Mouse (Mus musculus) MEL (cell line): ENCODE results near the gene Fam167b. TPM values are rescaled to one million over a fixed set of nuclear protein-coding genes. Genes with fewer than 3 reads are reported as not detected.
A peak's percentile ranks its signal among the peaks of the same experiment; 100 is the strongest.

Experiments used
- DNase-seq: peaks from one replicate; pipeline ENCODE4 v3.0.0; 2011; ENCODE audit warnings: low read depth, low spot score
- H3K27ac ChIP-seq: 2 replicates; pipeline ENCODE4 v1.5.1; 2012; ENCODE audit warnings: low read depth, mild to moderate bottlenecking, control low read depth, low read length, moderate library complexity; ENCODE audit not compliant: control insufficient read depth
- H3K27me3 ChIP-seq, 2 experiments: fragments of 150-350 bp in 1 of 2; sonication (generic) in 1 of 2; 2 replicates each; pipeline ENCODE4 v1.6.1; 2012; ENCODE audit warnings: low read length in 2 of 2, mild to moderate bottlenecking in 2 of 2, improper control_type of control experiment in 1 of 2, moderate library complexity in 1 of 2; ENCODE audit not compliant: insufficient read depth in 2 of 2, control insufficient read depth in 1 of 2
- H3K36me3 ChIP-seq, 2 experiments: 2 replicates each; pipeline ENCODE4 v1.6.1; 2012 to 2014; ENCODE audit warnings: low read length in 2 of 2, improper control_type of control experiment in 1 of 2, inconsistent platforms in 1 of 2, mild to moderate bottlenecking in 1 of 2; ENCODE audit not compliant: insufficient read depth in 2 of 2, control insufficient read depth in 1 of 2
- H3K4me1 ChIP-seq, 2 experiments: fragments of 150-350 bp in 1 of 2; sonication (generic) in 1 of 2; 2 replicates each; pipeline ENCODE4 v1.6.1; 2012; ENCODE audit warnings: low read length in 2 of 2, improper control_type of control experiment in 1 of 2, mild to moderate bottlenecking in 1 of 2; ENCODE audit not compliant: insufficient read depth in 2 of 2, control insufficient read depth in 1 of 2
- H3K4me3 ChIP-seq, 2 experiments: fragments of 150-350 bp in 1 of 2; sonication (generic) in 1 of 2; 2 replicates each; pipeline ENCODE4 v1.5.1; 2012; ENCODE audit warnings: low read depth in 2 of 2, low read length in 2 of 2, mild to moderate bottlenecking in 2 of 2, moderate library complexity in 2 of 2, control low read depth in 1 of 2, improper control_type of control experiment in 1 of 2; ENCODE audit not compliant: control insufficient read depth in 1 of 2, insufficient read depth in 1 of 2
- H3K79me2 ChIP-seq: 2 replicates; pipeline ENCODE4 v1.6.1; 2012; ENCODE audit warnings: mild to moderate bottlenecking, low read length, moderate library complexity; ENCODE audit not compliant: control insufficient read depth, poor library complexity, insufficient read depth
- H3K9ac ChIP-seq: 2 replicates; pipeline ENCODE4 v1.6.1; 2012; ENCODE audit warnings: low read depth, mild to moderate bottlenecking, control low read depth, low read length, moderate library complexity; ENCODE audit not compliant: control insufficient read depth, poor library complexity, severe bottlenecking
- H3K9me3 ChIP-seq: fragments of 150-350 bp; sonication (generic); replicated peaks from 2 replicates; pipeline ENCODE4 v1.6.1; 2012; ENCODE audit warnings: mild to moderate bottlenecking, low read length, improper control_type of control experiment, moderate library complexity; ENCODE audit not compliant: insufficient read depth
- BHLHE40 ChIP-seq: IDR thresholded peaks from 2 replicates; pipeline ENCODE4 v1.6.1; 2012; ENCODE audit warnings: low read depth, mild to moderate bottlenecking, inconsistent platforms, low read length, improper control_type of control experiment, borderline replicate concordance
- CHD2 ChIP-seq: IDR thresholded peaks from 2 replicates; pipeline ENCODE4 v1.6.1; 2011; ENCODE audit warnings: low read length, improper control_type of control experiment
- CTCF ChIP-seq, 3 experiments: IDR thresholded peaks in 2 of 3; conservative IDR thresholded peaks in 1 of 3; 2 replicates each; pipeline ENCODE4 v1.5.1; 2011 to 2012; ENCODE audit warnings: low read length in 3 of 3, low read depth in 2 of 3, mild to moderate bottlenecking in 2 of 3, improper control_type of control experiment in 1 of 3, inconsistent platforms in 1 of 3, mixed read lengths in 1 of 3, moderate library complexity in 1 of 3; ENCODE audit not compliant: control insufficient read depth in 1 of 3, insufficient read depth in 1 of 3, poor library complexity in 1 of 3, severe bottlenecking in 1 of 3
- E2F4 ChIP-seq: IDR thresholded peaks from 2 replicates; pipeline ENCODE4 v1.6.1; 2011; ENCODE audit warnings: low read depth, low read length, improper control_type of control experiment, borderline replicate concordance
- EP300 ChIP-seq, 2 experiments: IDR thresholded peaks; 2 replicates each; pipeline ENCODE4 v1.6.1; 2011; ENCODE audit warnings: improper control_type of control experiment in 2 of 2, low read length in 2 of 2, low read depth in 1 of 2, mild to moderate bottlenecking in 1 of 2
- ETS1 ChIP-seq: IDR thresholded peaks from 2 replicates; pipeline ENCODE4 v1.6.1; 2012; ENCODE audit warnings: low read depth, mild to moderate bottlenecking, inconsistent platforms, low read length, improper control_type of control experiment, moderate library complexity
- GABPA ChIP-seq: IDR thresholded peaks from 2 replicates; pipeline ENCODE4 v1.6.1; 2012; ENCODE audit warnings: low read depth, mild to moderate bottlenecking, inconsistent platforms, low read length, improper control_type of control experiment, moderate library complexity
- GATA1 ChIP-seq: IDR thresholded peaks from 2 replicates; pipeline ENCODE4 v1.6.1; 2011; ENCODE audit warnings: low read depth, low read length, improper control_type of control experiment
- HCFC1 ChIP-seq: IDR thresholded peaks from 2 replicates; pipeline ENCODE4 v1.6.1; 2012; ENCODE audit warnings: low read depth, mild to moderate bottlenecking, inconsistent platforms, low read length, improper control_type of control experiment, moderate library complexity
- JUND ChIP-seq: IDR thresholded peaks from 2 replicates; pipeline ENCODE4 v1.6.1; 2011; ENCODE audit warnings: low read depth, mild to moderate bottlenecking, improper control_type of control experiment, low read length
- KAT2A ChIP-seq: conservative IDR thresholded peaks from 2 replicates; pipeline ENCODE4 v1.6.1; 2012; ENCODE audit warnings: low read depth, low read length, improper control_type of control experiment, inconsistent platforms
- MAFK ChIP-seq: IDR thresholded peaks from 2 replicates; pipeline ENCODE4 v1.6.1; 2011; ENCODE audit warnings: low read depth, mild to moderate bottlenecking, low read length, improper control_type of control experiment, borderline replicate concordance
- MAX ChIP-seq: IDR thresholded peaks from 2 replicates; pipeline ENCODE4 v1.6.1; 2011; ENCODE audit warnings: low read length, improper control_type of control experiment
- MAZ ChIP-seq: IDR thresholded peaks from 2 replicates; pipeline ENCODE4 v1.6.1; 2012; ENCODE audit warnings: low read depth, mild to moderate bottlenecking, inconsistent platforms, low read length, improper control_type of control experiment
- MEF2A ChIP-seq: IDR thresholded peaks from 2 replicates; pipeline ENCODE4 v1.6.1; 2014; ENCODE audit warnings: low read depth, mild to moderate bottlenecking, inconsistent platforms, low read length, improper control_type of control experiment; ENCODE audit not compliant: poor library complexity, insufficient replicate concordance, severe bottlenecking; ENCODE audit errors: extremely low read depth
- MXI1 ChIP-seq: IDR thresholded peaks from 2 replicates; pipeline ENCODE4 v1.6.1; 2011; ENCODE audit warnings: mild to moderate bottlenecking, low read depth, low read length, improper control_type of control experiment
- MYB ChIP-seq: IDR thresholded peaks from 2 replicates; pipeline ENCODE4 v1.6.1; 2011; ENCODE audit warnings: mild to moderate bottlenecking, low read depth, low read length, improper control_type of control experiment
- MYC ChIP-seq: IDR thresholded peaks from 2 replicates; pipeline ENCODE4 v1.6.1; 2011; ENCODE audit warnings: low read depth, mild to moderate bottlenecking, low read length, improper control_type of control experiment, moderate library complexity
- NELFE ChIP-seq: IDR thresholded peaks from 2 replicates; pipeline ENCODE4 v1.6.1; 2011; ENCODE audit warnings: low read depth, low read length, improper control_type of control experiment
- NRF1 ChIP-seq: IDR thresholded peaks from 2 replicates; pipeline ENCODE4 v1.6.1; 2014; ENCODE audit warnings: low read depth, mild to moderate bottlenecking, inconsistent platforms, low read length, improper control_type of control experiment, moderate library complexity; ENCODE audit not compliant: poor library complexity, insufficient read depth, severe bottlenecking
- POLR2A ChIP-seq, 2 experiments: IDR thresholded peaks; 2 replicates each; pipeline ENCODE4 v1.6.1; 2011 to 2012; ENCODE audit warnings: low read length in 2 of 2, mild to moderate bottlenecking in 2 of 2, control low read depth in 1 of 2, improper control_type of control experiment in 1 of 2, low read depth in 1 of 2, moderate library complexity in 1 of 2; ENCODE audit not compliant: control insufficient read depth in 1 of 2, insufficient read depth in 1 of 2, poor library complexity in 1 of 2
- POLR2AphosphoS2 ChIP-seq: IDR thresholded peaks from 2 replicates; pipeline ENCODE4 v1.6.1; 2011; ENCODE audit warnings: low read length, improper control_type of control experiment
- RAD21 ChIP-seq: IDR thresholded peaks from 2 replicates; pipeline ENCODE4 v1.6.1; 2011; ENCODE audit warnings: mild to moderate bottlenecking, low read depth, low read length, improper control_type of control experiment
- RCOR1 ChIP-seq: IDR thresholded peaks from 2 replicates; pipeline ENCODE4 v1.6.1; 2012; ENCODE audit warnings: low read depth, mild to moderate bottlenecking, inconsistent platforms, low read length, improper control_type of control experiment
- SIN3A ChIP-seq: IDR thresholded peaks from 2 replicates; pipeline ENCODE4 v1.6.1; 2012; ENCODE audit warnings: low read length, improper control_type of control experiment, inconsistent platforms
- SMC3 ChIP-seq: IDR thresholded peaks from 2 replicates; pipeline ENCODE4 v1.6.1; 2011; ENCODE audit warnings: low read depth, low read length, improper control_type of control experiment
- TAL1 ChIP-seq: IDR thresholded peaks from 2 replicates; pipeline ENCODE4 v1.6.1; 2012; ENCODE audit warnings: mild to moderate bottlenecking, inconsistent platforms, low read length, moderate library complexity, mixed read lengths
- TBP ChIP-seq: IDR thresholded peaks from 2 replicates; pipeline ENCODE4 v1.8.0; 2011; ENCODE audit warnings: low read depth, low read length, improper control_type of control experiment
- UBTF ChIP-seq: IDR thresholded peaks from 2 replicates; pipeline ENCODE4 v1.6.1; 2012; ENCODE audit warnings: low read depth, mild to moderate bottlenecking, inconsistent platforms, low read length, improper control_type of control experiment, moderate library complexity, borderline replicate concordance; ENCODE audit not compliant: insufficient read depth
- USF1 ChIP-seq: IDR thresholded peaks from 2 replicates; pipeline ENCODE4 v1.6.1; 2014; ENCODE audit warnings: low read depth, mild to moderate bottlenecking, inconsistent platforms, low read length, improper control_type of control experiment, moderate library complexity
- USF2 ChIP-seq, 2 experiments: IDR thresholded peaks; 2 replicates each; pipeline ENCODE4 v1.6.1; 2011 to 2012; ENCODE audit warnings: improper control_type of control experiment in 2 of 2, low read length in 2 of 2, borderline replicate concordance in 1 of 2, inconsistent platforms in 1 of 2, low read depth in 1 of 2, mild to moderate bottlenecking in 1 of 2; ENCODE audit not compliant: insufficient read depth in 1 of 2
- ZC3H11A ChIP-seq: IDR thresholded peaks from 2 replicates; pipeline ENCODE4 v1.6.1; 2012; ENCODE audit warnings: low read depth, mild to moderate bottlenecking, inconsistent platforms, low read length, improper control_type of control experiment
- ZKSCAN1 ChIP-seq: IDR thresholded peaks from 2 replicates; pipeline ENCODE4 v1.6.1; 2012; ENCODE audit warnings: low read depth, mild to moderate bottlenecking, inconsistent platforms, low read length, improper control_type of control experiment, moderate library complexity
- ZMIZ1 ChIP-seq: IDR thresholded peaks from 2 replicates; pipeline ENCODE4 v1.6.1; 2012; ENCODE audit warnings: low read depth, mild to moderate bottlenecking, inconsistent platforms, low read length, improper control_type of control experiment, moderate library complexity
- ZNF384 ChIP-seq: IDR thresholded peaks from 2 replicates; pipeline ENCODE4 v1.6.1; 2012; ENCODE audit warnings: low read depth, mild to moderate bottlenecking, inconsistent platforms, low read length, improper control_type of control experiment
- polyA plus RNA-seq, 2 experiments: library from polyadenylated mRNA; stranded (reverse) in 1 of 2; unstranded in 1 of 2; fragments of >175 nt in 1 of 2; fragments of >200 nt in 1 of 2; gene quantifications; 2 replicates each; pipeline versions ENCODE4 v1.2.1 to v1.2.4; 2012; ENCODE audit warnings: low replicate concordance in 2 of 2, low read depth in 1 of 2; ENCODE audit not compliant: insufficient read length in 2 of 2, insufficient read depth in 1 of 2, missing spikeins in 1 of 2
- total RNA-seq: library from RNA; depleted of rRNA; stranded (reverse); fragments of 300-350 nt; gene quantifications from 2 replicates; pipeline ENCODE4 v1.2.3, GENCODE M21; 2012

The Fam167b gene
- total and polyA plus RNA-seq, 3 experiments, result not detected

GRCm38 (mm10) chr4:129544106-129544505, 34.2 kb downstream of the Fam167b start (continued):
- TF ChIP-seq POLR2A (IDR thresholded peaks at IDR 0.05; ENCODE audit: control insufficient read depth in 1 of 2, insufficient read depth in 1 of 2, low read depth in 1 of 2, low read length in 2 of 2, poor library complexity in 1 of 2), result no peak
- no peak for TF ChIP-seq JUND

DNA sequence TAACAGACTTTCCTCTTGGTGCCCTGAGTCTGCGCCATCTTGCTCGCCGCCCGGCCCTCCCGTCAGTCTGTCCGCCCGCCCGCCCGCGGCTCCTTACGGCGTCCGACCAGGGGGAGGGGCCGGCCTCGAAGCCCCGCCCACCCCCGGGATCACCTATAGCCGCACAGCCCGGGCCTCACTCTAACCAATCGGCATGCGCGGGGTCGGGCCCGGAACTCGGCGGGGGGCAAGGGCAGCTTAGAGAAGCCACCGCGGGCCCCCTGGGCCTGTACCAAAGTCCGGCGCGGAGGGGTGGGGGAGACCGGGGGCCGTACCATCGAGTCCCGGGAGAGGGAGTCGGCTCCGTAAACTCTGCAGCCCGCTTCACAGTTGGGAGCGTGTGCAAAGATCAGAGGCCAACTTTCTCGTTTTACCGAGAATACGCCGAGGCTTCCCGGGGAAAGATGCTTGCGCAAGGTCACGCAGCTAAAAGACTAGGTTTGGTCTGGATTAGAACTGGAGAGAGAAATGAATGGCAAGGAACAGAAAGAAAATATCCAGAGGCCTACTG, 35.7 kb downstream of the Fam167b start, which contains the start of gene Hdac1:
Hdac1 (minus strand) TSS at position 122 of the 550 bp plus-strand sequence.
- Histone ChIP-seq H3K27me3 (no peaks in the 10 kb centered on the region), H3K79me2 (peaks cover 30% of the 10 kb centered on the region), H3K27ac (peak within 1 kb of the TSS; percentile 97), H3K4me1 (peaks cover 5 to 20% of the 10 kb centered on the region in 2 experiments), H3K9ac (peak within 1 kb of the TSS; percentile 95), H3K36me3 (peaks cover 0 to 24% of the 10 kb centered on the region in 2 experiments; a peak in 3 of 4 replicates), H3K9me3 (no peaks in the 10 kb centered on the region), H3K4me3 (peak within 1 kb of the TSS; percentile 89 to 93)
- peak; percentile 99 for DNase-seq
- no peak for TF ChIP-seq ZKSCAN1
- TF ChIP-seq MAZ, result peak; percentile 82; the same call in 1 of the 2 replicates
- 0 out of 2 replicates have a peak, but pooled peaks have one; percentile 21 for TF ChIP-seq BHLHE40
- no peak for TF ChIP-seq TAL1
- no peak for TF ChIP-seq RCOR1
- no peak for TF ChIP-seq E2F4
- peak; percentile 55; the same call in 1 of the 2 replicates for TF ChIP-seq SIN3A
- no peak for TF ChIP-seq RAD21
- TF ChIP-seq UBTF, result no peak
- TF ChIP-seq GABPA, result no peak
- no peak for TF ChIP-seq MAFK
- peak; percentile 28; the same call in 1 of the 2 replicates for TF ChIP-seq ETS1
- peak; percentile 71; the same call in 1 of the 2 replicates for TF ChIP-seq POLR2AphosphoS2
- TF ChIP-seq NELFE, result peak; percentile 80
- 0 out of 2 replicates have a peak, but pooled peaks have one; percentile 56 for TF ChIP-seq MEF2A
- no peak for TF ChIP-seq KAT2A
- TF ChIP-seq MXI1, result no peak
- TF ChIP-seq ZC3H11A, result no peak
- TF ChIP-seq ZMIZ1, result peak; percentile 77
- TF ChIP-seq EP300 (IDR thresholded peaks at IDR 0.05; ENCODE audit: low read depth in 1 of 2, low read length in 2 of 2), result no peak; a peak in 1 of 4 replicates
- 0 out of 2 replicates have a peak, but pooled peaks have one; percentile 34 for TF ChIP-seq ZNF384
- no peak for TF ChIP-seq SMC3
- no peak for TF ChIP-seq CTCF (IDR thresholded peaks at IDR 0.05 in 2 of 3, conservative IDR thresholded peaks at IDR 0.05 in 1 of 3; ENCODE audit: control insufficient read depth in 1 of 3, insufficient read depth in 1 of 3, low read depth in 2 of 3, low read length in 3 of 3, poor library complexity in 1 of 3, severe bottlenecking in 1 of 3)
- no peak for TF ChIP-seq MYB
- no peak for TF ChIP-seq CHD2
- TF ChIP-seq MAX, result no peak
- no peak for TF ChIP-seq USF2 (IDR thresholded peaks at IDR 0.05; ENCODE audit: borderline replicate concordance in 1 of 2, insufficient read depth in 1 of 2, low read depth in 1 of 2, low read length in 2 of 2)
- TF ChIP-seq GATA1, result no peak
- TF ChIP-seq NRF1, result peak; percentile 71
- no peak for TF ChIP-seq JUND
- peak; percentile 44; the same call in 1 of the 2 replicates for TF ChIP-seq TBP
- no peak for TF ChIP-seq USF1
- no peak for TF ChIP-seq MYC
- peak; percentile 75 for TF ChIP-seq HCFC1
